Mouse (Mus musculus): ENCODE data around the gene Dnah9. TPM values are rescaled to one million over a fixed set of nuclear protein-coding genes. Genes with fewer than 3 reads are reported as not detected.

Gene Dnah9
- polyA plus RNA-seq, 1 experiment from 2014 or later, result 1.8 TPM

DNA sequence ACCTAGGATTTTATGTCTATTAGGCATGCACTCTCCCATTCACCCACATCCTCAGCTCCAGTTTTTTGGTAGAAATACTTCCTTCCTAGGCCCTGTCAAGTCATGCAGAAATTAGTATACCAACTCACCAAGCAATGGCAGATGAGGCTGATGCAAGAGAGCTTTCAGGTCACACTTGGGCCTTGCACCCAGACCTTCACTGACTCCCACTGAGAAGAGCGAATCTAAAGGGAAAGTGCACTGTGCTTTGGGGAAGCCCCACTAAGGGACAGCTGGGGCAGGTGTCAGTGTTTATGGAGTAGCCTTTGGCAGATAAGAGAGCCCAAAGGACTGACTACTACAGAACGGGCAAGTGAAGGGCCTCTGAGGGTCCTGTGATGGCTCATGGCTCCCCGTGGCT is 117.1 kb downstream of the Dnah9 start:
- ATAC-seq (no peak), DNase-seq (ENCODE audit: low spot score) (no peak)
- Histone ChIP-seq H3K36me3 (ENCODE audit: insufficient read depth, low read length) (no peaks in the 10 kb centered on the region), H3K9ac (replicated peaks; ENCODE audit: low read depth) (no peak overlapping the region), H3K4me2 (replicated peaks; ENCODE audit: low read depth, low read length) (no peak overlapping the region), H3K4me1 (ENCODE audit: insufficient read depth, low read depth, low read length) (no peaks in the 10 kb centered on the region; the same call in 1 of the 2 replicates), H3K9me3 (ENCODE audit: low read length) (no peaks in the 10 kb centered on the region), H3K27me3 (replicated peaks; ENCODE audit: insufficient read depth, low read length) (no peaks in the 10 kb centered on the region), H3K27ac (ENCODE audit: low read length) (no peak overlapping the region), H3K4me3 (ENCODE audit: low read depth, low read length) (no peak overlapping the region)
- TF ChIP-seq CTCF (IDR thresholded peaks at IDR 0.05), result no peak
- TF ChIP-seq EP300 (IDR thresholded peaks at IDR 0.05), result no peak
- 74% methylated on average over 3 of the region's 3 CpGs for WGBS

DNA sequence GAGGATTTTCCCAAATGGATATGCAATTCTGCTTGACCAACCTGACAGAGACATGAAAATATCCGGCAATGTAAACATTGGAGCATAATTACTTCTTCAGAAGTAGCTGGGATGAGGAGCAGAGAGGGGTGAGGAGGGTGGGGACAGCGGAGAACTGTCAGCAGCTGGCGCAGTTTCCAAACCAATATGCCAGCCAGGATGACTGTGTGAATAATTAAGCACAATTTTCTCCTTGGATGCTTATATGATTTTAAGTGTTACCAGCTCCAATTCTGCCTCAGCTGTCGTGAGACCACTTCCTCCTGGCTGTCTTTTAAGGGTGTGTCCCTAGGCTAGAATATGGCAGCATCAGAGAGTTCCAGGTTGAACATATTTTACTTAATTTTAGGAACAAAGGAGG is 119.2 kb downstream of the Dnah9 start:
- Histone ChIP-seq H3K4me2 (replicated peaks; ENCODE audit: low read depth, low read length) (no peak overlapping the region), H3K27ac (ENCODE audit: low read length) (no peak overlapping the region), H3K9ac (replicated peaks; ENCODE audit: low read depth) (no peak overlapping the region), H3K4me3 (ENCODE audit: low read depth, low read length) (no peak overlapping the region), H3K9me3 (ENCODE audit: low read length) (no peaks in the 10 kb centered on the region), H3K4me1 (ENCODE audit: insufficient read depth, low read depth, low read length) (no peaks in the 10 kb centered on the region; the same call in 1 of the 2 replicates), H3K27me3 (replicated peaks; ENCODE audit: insufficient read depth, low read length) (no peaks in the 10 kb centered on the region), H3K36me3 (ENCODE audit: insufficient read depth, low read length) (no peaks in the 10 kb centered on the region)
- 64% methylated on average over 4 of the region's 4 CpGs for WGBS
- ATAC-seq, result no peak
- TF ChIP-seq CTCF (IDR thresholded peaks at IDR 0.05), result no peak
- TF ChIP-seq EP300 (IDR thresholded peaks at IDR 0.05), result no peak
- no peak for DNase-seq (ENCODE audit: low spot score)

DNA sequence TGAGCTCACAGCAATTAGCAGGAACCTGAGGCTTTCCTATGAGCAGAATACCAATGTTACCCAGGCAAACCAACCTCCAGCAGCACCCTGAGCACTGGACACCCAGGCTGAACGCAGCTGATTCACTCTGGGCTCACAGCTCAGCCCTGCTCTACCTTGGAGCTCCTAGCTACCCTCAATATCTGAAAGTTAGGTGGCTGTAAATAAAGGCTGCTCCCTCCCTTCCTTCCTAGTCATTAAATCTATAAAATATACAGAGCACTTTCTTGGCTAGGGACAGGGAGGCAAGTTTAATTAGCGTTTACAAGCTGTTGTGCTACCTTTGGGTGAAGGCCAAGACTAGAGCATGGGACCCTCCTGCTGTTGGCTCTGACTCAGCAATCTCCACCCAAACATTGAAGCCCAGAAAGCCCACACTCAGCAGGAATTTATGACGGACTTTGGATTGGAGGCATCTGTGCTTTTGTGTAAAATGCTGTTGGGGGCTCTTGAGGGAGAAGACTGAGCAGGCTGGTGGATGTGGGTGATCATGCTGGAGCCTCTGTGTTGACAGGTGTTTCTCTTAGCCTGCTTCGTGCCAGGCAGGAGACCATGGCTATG is 121.7 kb downstream of the Dnah9 start:
- ATAC-seq (no peak), DNase-seq (ENCODE audit: low spot score) (peak; percentile 7)
- Histone ChIP-seq H3K27me3 (replicated peaks; ENCODE audit: insufficient read depth, low read length) (no peaks in the 10 kb centered on the region), H3K4me2 (replicated peaks; ENCODE audit: low read depth, low read length) (no peak overlapping the region), H3K4me1 (ENCODE audit: insufficient read depth, low read depth, low read length) (no peaks in the 10 kb centered on the region; the same call in 1 of the 2 replicates), H3K4me3 (ENCODE audit: low read depth, low read length) (no peak overlapping the region), H3K27ac (ENCODE audit: low read length) (no peak overlapping the region), H3K9ac (replicated peaks; ENCODE audit: low read depth) (no peak overlapping the region), H3K9me3 (ENCODE audit: low read length) (no peaks in the 10 kb centered on the region), H3K36me3 (ENCODE audit: insufficient read depth, low read length) (no peaks in the 10 kb centered on the region)
- 51% methylated on average over 4 of the region's 4 CpGs for whole genome bisulfite sequencing
- TF ChIP-seq EP300 (IDR thresholded peaks at IDR 0.05), result no peak
- no peak for TF ChIP-seq CTCF (IDR thresholded peaks at IDR 0.05)

DNA sequence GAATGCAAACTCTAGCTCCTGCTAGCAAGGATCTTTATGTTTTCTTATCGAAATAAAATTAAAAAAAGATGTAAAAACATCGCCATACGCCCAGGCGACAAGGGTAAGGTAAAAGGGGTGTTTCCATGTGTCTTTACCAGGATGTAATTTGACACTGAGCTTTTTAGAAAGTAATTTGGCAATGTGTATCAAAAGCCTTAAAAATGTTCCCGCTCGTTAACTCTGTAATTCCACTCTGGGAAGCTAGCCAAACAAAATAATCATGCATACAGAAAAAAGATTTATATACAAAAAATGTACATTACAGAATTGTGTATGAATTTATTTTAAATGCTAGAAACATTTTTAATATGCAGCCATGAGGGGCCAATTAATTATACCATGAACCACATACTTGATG is 124.7 kb downstream of the Dnah9 start:
- TF ChIP-seq EP300 (IDR thresholded peaks at IDR 0.05) (no peak), CTCF (IDR thresholded peaks at IDR 0.05) (no peak)
- Histone ChIP-seq H3K9me3 (ENCODE audit: low read length) (no peaks in the 10 kb centered on the region), H3K27me3 (replicated peaks; ENCODE audit: insufficient read depth, low read length) (no peaks in the 10 kb centered on the region), H3K4me2 (replicated peaks; ENCODE audit: low read depth, low read length) (no peak overlapping the region), H3K36me3 (ENCODE audit: insufficient read depth, low read length) (no peaks in the 10 kb centered on the region), H3K9ac (replicated peaks; ENCODE audit: low read depth) (no peak overlapping the region), H3K4me3 (ENCODE audit: low read depth, low read length) (no peak overlapping the region), H3K27ac (ENCODE audit: low read length) (no peak overlapping the region), H3K4me1 (ENCODE audit: insufficient read depth, low read depth, low read length) (no peaks in the 10 kb centered on the region; the same call in 1 of the 2 replicates)
- 42% methylated on average over 6 of the region's 6 CpGs for WGBS
- ATAC-seq (no peak), DNase-seq (ENCODE audit: low spot score) (no peak)

DNA sequence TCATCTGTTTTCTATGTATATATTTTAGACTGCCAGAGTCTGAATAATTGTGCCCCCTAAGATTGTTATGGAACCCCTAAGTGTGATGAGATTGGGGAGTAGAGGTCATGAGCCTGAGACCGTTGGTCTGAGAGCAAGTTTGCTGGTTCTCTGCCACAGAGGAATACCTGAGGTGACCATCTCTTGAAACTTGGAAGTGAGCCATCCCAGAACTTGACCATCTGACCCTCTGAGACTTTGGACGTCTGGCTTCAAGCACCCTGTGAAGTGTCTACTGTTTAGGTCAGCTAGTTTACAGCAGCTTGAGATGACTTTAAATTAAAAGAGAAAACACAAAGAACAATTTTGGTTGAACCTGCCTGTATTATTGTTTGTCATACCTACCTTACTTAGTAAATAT is 125.8 kb downstream of the Dnah9 start:
- DNase-seq (ENCODE audit: low spot score), result no peak
- Histone ChIP-seq H3K4me2 (replicated peaks; ENCODE audit: low read depth, low read length) (no peak overlapping the region), H3K9ac (replicated peaks; ENCODE audit: low read depth) (no peak overlapping the region), H3K4me3 (ENCODE audit: low read depth, low read length) (no peak overlapping the region), H3K27me3 (replicated peaks; ENCODE audit: insufficient read depth, low read length) (no peaks in the 10 kb centered on the region), H3K9me3 (ENCODE audit: low read length) (no peaks in the 10 kb centered on the region), H3K4me1 (ENCODE audit: insufficient read depth, low read depth, low read length) (no peaks in the 10 kb centered on the region; the same call in 1 of the 2 replicates), H3K36me3 (ENCODE audit: insufficient read depth, low read length) (no peaks in the 10 kb centered on the region), H3K27ac (ENCODE audit: low read length) (no peak overlapping the region)
- 47% methylated on average over 2 of the region's 2 CpGs for WGBS
- TF ChIP-seq CTCF (IDR thresholded peaks at IDR 0.05), result no peak
- TF ChIP-seq EP300 (IDR thresholded peaks at IDR 0.05), result no peak
- no peak for ATAC-seq

DNA sequence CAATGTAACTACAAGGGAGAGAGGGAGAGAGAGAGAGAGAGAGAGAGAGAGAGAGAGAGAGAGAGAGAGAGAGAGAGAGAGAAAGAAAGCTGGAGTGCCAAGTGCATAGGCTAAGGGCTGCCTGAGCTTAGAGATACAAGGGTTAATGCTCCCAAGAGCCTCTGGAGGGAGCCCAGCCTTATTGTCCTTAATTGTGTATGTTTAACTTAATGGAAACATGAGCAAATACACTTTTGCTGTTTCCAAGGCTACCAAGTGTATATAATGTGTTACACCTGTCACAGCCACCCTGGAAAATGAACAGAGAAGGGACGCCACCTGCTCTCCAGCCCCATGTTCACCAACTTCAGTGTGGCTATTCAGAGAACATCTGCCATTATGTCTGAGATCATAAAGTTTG is 142.6 kb downstream of the Dnah9 start:
- Histone ChIP-seq H3K9ac (replicated peaks; ENCODE audit: low read depth) (no peak overlapping the region), H3K27ac (ENCODE audit: low read length) (no peak overlapping the region), H3K4me1 (ENCODE audit: insufficient read depth, low read depth, low read length) (no peaks in the 10 kb centered on the region), H3K4me2 (replicated peaks; ENCODE audit: low read depth, low read length) (no peak overlapping the region), H3K9me3 (ENCODE audit: low read length) (no peaks in the 10 kb centered on the region), H3K36me3 (ENCODE audit: insufficient read depth, low read length) (no peaks in the 10 kb centered on the region), H3K4me3 (ENCODE audit: low read depth, low read length) (no peak overlapping the region), H3K27me3 (replicated peaks; ENCODE audit: insufficient read depth, low read length) (no peaks in the 10 kb centered on the region)
- 42% methylated on average over 1 of the region's 1 CpGs for WGBS
- ATAC-seq, result no peak
- no peak for TF ChIP-seq EP300 (IDR thresholded peaks at IDR 0.05)
- no peak for TF ChIP-seq CTCF (IDR thresholded peaks at IDR 0.05)
- DNase-seq (ENCODE audit: low spot score), result no peak

DNA sequence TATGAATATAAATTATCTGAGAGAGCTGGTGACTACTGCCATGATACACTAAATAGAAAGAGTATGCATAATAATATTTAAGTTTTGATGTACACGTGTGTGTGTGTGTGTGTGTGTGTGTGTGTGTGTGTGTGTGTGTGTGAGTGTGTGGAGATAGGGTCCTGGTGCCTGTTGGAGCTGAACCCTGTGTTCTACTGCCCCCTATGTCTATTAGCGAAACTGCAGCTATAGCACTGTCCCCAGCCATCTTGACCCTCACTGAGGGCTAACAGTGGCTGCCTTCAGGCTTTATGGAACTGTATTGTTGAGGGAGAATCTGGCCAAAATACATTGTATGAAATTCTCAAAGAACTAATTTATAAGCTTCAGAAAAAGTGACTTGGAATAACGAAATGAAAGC is 192.5 kb downstream of the Dnah9 start:
- H3K4me1 ChIP-seq (ENCODE audit: insufficient read depth, low read depth, low read length), result no peaks in the 10 kb centered on the region
- WGBS, result 46% methylated on average over 3 of the region's 3 CpGs
- no peak overlapping the region for H3K9ac ChIP-seq (replicated peaks; ENCODE audit: low read depth)
- no peak overlapping the region for H3K4me2 ChIP-seq (replicated peaks; ENCODE audit: low read depth, low read length)
- DNase-seq (ENCODE audit: low spot score) (no peak), ATAC-seq (no peak)
- no peaks in the 10 kb centered on the region for H3K36me3 ChIP-seq (ENCODE audit: insufficient read depth, low read length)
- no peaks in the 10 kb centered on the region for H3K27me3 ChIP-seq (replicated peaks; ENCODE audit: insufficient read depth, low read length)
- TF ChIP-seq CTCF (IDR thresholded peaks at IDR 0.05) (no peak), EP300 (IDR thresholded peaks at IDR 0.05) (no peak)
- no peak overlapping the region for H3K27ac ChIP-seq (ENCODE audit: low read length)
- no peaks in the 10 kb centered on the region for H3K9me3 ChIP-seq (ENCODE audit: low read length)
- H3K4me3 ChIP-seq (ENCODE audit: low read depth, low read length), result no peak overlapping the region

All from lung, postnatal 0 days (tissue).